8 mouse cellular contexts compared by ENCODE assay signal in the genomic region with DNA sequence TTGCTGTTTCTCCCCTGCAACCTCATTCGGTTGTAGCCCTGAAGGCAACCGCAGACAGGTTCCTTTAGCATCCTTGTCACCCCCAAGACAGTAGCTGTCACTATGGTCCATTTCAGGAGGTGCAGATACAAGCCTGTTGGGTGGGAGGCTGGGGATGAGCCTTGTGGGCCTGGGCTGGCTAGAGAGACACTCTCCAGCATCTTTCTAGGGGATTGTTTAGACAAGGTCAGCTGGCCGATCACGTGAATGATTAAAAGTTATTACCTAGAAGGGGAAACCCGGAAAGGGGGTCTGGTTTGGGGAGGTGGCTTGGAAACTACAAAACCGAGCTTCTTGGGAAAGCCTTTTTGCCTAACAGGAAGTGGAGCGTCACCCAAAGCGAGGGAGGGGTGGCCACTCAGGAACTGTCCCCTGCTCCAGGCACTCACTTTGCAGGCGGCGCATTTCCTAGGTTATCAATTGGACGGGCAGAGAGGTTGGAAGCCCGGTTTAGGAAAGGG. TPM values are rescaled to one million over a fixed set of nuclear protein-coding genes. Genes with fewer than 3 reads are reported as not detected.
A peak's percentile ranks its signal among the peaks of the same experiment; 100 is the strongest.
DNase-seq lines count a peak whose midpoint lies in the region; ATAC-seq and TF ChIP-seq lines count a peak whose summit lies in the region.

No protein-coding gene starts in this region.

- no peaks in the 10 kb centered on the region for H3K36me3 ChIP-seq in ES-Bruce4 (ENCODE audit: control insufficient read depth, insufficient read depth, low read length, poor library complexity, severe bottlenecking)
- H3K36me3 ChIP-seq in forebrain, embryonic 12.5 days (replicated peaks), result peaks cover 9% of the 10 kb centered on the region
- peaks cover 4% of the 10 kb centered on the region; the same call in 1 of the 2 replicates for H3K36me3 ChIP-seq in heart, embryonic 16.5 days (ENCODE audit: control insufficient read depth, insufficient read depth)
- no peaks in the 10 kb centered on the region for H3K36me3 ChIP-seq in liver, embryonic 15.5 days (replicated peaks)
- no peaks in the 10 kb centered on the region for H3K36me3 ChIP-seq in neural tube, embryonic 11.5 days (ENCODE audit: control insufficient read depth, insufficient read depth, low read length)

- peak; percentile 30 for DNase-seq in c-Kit-positive CD71-positive TER-119-positive erythroid progenitor cells, embryonic 14.5 days (ENCODE audit: low spot score)
- DNase-seq in kidney, postnatal 25 days, result peak; percentile 80 to 91
- DNase-seq in neural tube, embryonic 11.5 days (ENCODE audit: low spot score), result peak; percentile 79
- DNase-seq in testis, postnatal 10 days (ENCODE audit: low spot score), result peak; percentile 73

- peak overlapping the region; percentile 64 for H3K4me3 ChIP-seq in ES-Bruce4 (ENCODE audit: low read depth, low read length)
- peak overlapping the region; percentile 74 for H3K4me3 ChIP-seq in forebrain, embryonic 12.5 days (replicated peaks)
- H3K4me3 ChIP-seq in heart, embryonic 16.5 days (ENCODE audit: low read length), result peak overlapping the region; percentile 98
- peak overlapping the region; percentile 81 for H3K4me3 ChIP-seq in liver, embryonic 15.5 days (replicated peaks)
- peak overlapping the region; percentile 82 for H3K4me3 ChIP-seq in neural tube, embryonic 11.5 days (ENCODE audit: low read depth, low read length)

- TF ChIP-seq POLR2A in ES-Bruce4 (IDR thresholded peaks at IDR 0.05; ENCODE audit: insufficient read depth, low read length), result no peak

- 0 out of 2 replicates have a peak overlapping the region, but pooled peaks have one; percentile 5 for H3K27ac ChIP-seq in ES-Bruce4 (ENCODE audit: insufficient read depth, low read length)
- peak overlapping the region; percentile 86 for H3K27ac ChIP-seq in forebrain, embryonic 12.5 days
- H3K27ac ChIP-seq in heart, embryonic 16.5 days (ENCODE audit: low read length), result peak overlapping the region; percentile 86
- H3K27ac ChIP-seq in liver, embryonic 15.5 days (replicated peaks), result peak overlapping the region; percentile 76
- H3K27ac ChIP-seq in neural tube, embryonic 11.5 days (ENCODE audit: low read depth, low read length), result peak overlapping the region; percentile 72

- no peaks in the 10 kb centered on the region for H3K27me3 ChIP-seq in ES-Bruce4 (ENCODE audit: control insufficient read depth, insufficient read depth, low read length, poor library complexity, severe bottlenecking)
- no peaks in the 10 kb centered on the region for H3K27me3 ChIP-seq in forebrain, embryonic 12.5 days
- H3K27me3 ChIP-seq in heart, embryonic 16.5 days (ENCODE audit: control insufficient read depth, insufficient read depth, low read length), result no peaks in the 10 kb centered on the region
- no peaks in the 10 kb centered on the region for H3K27me3 ChIP-seq in liver, embryonic 15.5 days
- no peaks in the 10 kb centered on the region for H3K27me3 ChIP-seq in neural tube, embryonic 11.5 days (ENCODE audit: control insufficient read depth, insufficient read depth, low read length)

- no peak for TF ChIP-seq CTCF in ES-Bruce4 (IDR thresholded peaks at IDR 0.05; ENCODE audit: low read depth, low read length)

- H3K4me1 ChIP-seq in ES-Bruce4 (ENCODE audit: control insufficient read depth, insufficient read depth, low read length), result no peaks in the 10 kb centered on the region
- peaks cover 30% of the 10 kb centered on the region for H3K4me1 ChIP-seq in forebrain, embryonic 12.5 days
- H3K4me1 ChIP-seq in heart, embryonic 16.5 days (ENCODE audit: control insufficient read depth, insufficient read depth, low read length), result peaks cover 18% of the 10 kb centered on the region
- H3K4me1 ChIP-seq in liver, embryonic 15.5 days (replicated peaks), result peaks cover 18% of the 10 kb centered on the region
- peaks cover 7% of the 10 kb centered on the region; the same call in 1 of the 2 replicates for H3K4me1 ChIP-seq in neural tube, embryonic 11.5 days (ENCODE audit: control insufficient read depth, insufficient read depth, low read length)

- TF ChIP-seq EP300 in ES-Bruce4 (IDR thresholded peaks at IDR 0.05; ENCODE audit: insufficient read depth, low read depth, low read length), result no peak

- H3K9ac ChIP-seq in ES-Bruce4 (ENCODE audit: low read depth, poor library complexity, severe bottlenecking), result peak overlapping the region; percentile 19; the same call in 1 of the 2 replicates
- H3K9ac ChIP-seq in forebrain, embryonic 12.5 days, result peak overlapping the region; percentile 87
- peak overlapping the region; percentile 97 for H3K9ac ChIP-seq in heart, embryonic 16.5 days (ENCODE audit: low read length)
- H3K9ac ChIP-seq in liver, embryonic 15.5 days, result peak overlapping the region; percentile 71
- peak overlapping the region; percentile 91 for H3K9ac ChIP-seq in neural tube, embryonic 11.5 days (ENCODE audit: low read length)

- 0% methylated on average over 12 of the region's 12 CpGs for WGBS in forebrain, embryonic 12.5 days
- 0% methylated on average over 12 of the region's 12 CpGs for WGBS in heart, embryonic 16.5 days
- 0% methylated on average over 12 of the region's 12 CpGs for WGBS in liver, embryonic 15.5 days (ENCODE audit: insufficient replicate concordance)
- WGBS in neural tube, embryonic 11.5 days, result 0% methylated on average over 12 of the region's 12 CpGs

- H3K9me3 ChIP-seq in ES-Bruce4 (replicated peaks; ENCODE audit: control insufficient read depth, insufficient read depth, low read length, poor library complexity, severe bottlenecking), result no peaks in the 10 kb centered on the region
- H3K9me3 ChIP-seq in forebrain, embryonic 12.5 days, result no peaks in the 10 kb centered on the region
- H3K9me3 ChIP-seq in heart, embryonic 16.5 days (replicated peaks; ENCODE audit: control insufficient read depth, low read length), result no peaks in the 10 kb centered on the region
- H3K9me3 ChIP-seq in liver, embryonic 15.5 days (replicated peaks), result no peaks in the 10 kb centered on the region
- no peaks in the 10 kb centered on the region for H3K9me3 ChIP-seq in neural tube, embryonic 11.5 days (ENCODE audit: control insufficient read depth, low read length)

- peak; percentile 59 for ATAC-seq in forebrain, embryonic 12.5 days (ENCODE audit: low FRiP score)
- peak; percentile 32 for ATAC-seq in heart, embryonic 16.5 days (replicated peaks; ENCODE audit: extremely low read depth, insufficient read depth, low FRiP score)
- peak; percentile 33 for ATAC-seq in liver, embryonic 15.5 days (ENCODE audit: insufficient read depth)
- ATAC-seq in neural tube, embryonic 11.5 days (ENCODE audit: insufficient read depth, low FRiP score, low TSS enrichment), result peak; percentile 63

- H3K4me2 ChIP-seq in forebrain, embryonic 12.5 days, result peak overlapping the region; percentile 87
- H3K4me2 ChIP-seq in heart, embryonic 16.5 days (ENCODE audit: low read depth, low read length), result peak overlapping the region; percentile 99
- H3K4me2 ChIP-seq in liver, embryonic 15.5 days, result peak overlapping the region; percentile 96
- H3K4me2 ChIP-seq in neural tube, embryonic 11.5 days (ENCODE audit: low read depth), result peak overlapping the region; percentile 58

RNA-seq across cellular contexts. Expression of gene Extl2, which starts 0.7 kb away (rescaled TPM):
- polyA plus RNA-seq in ES-Bruce4 (2011; ENCODE audit: insufficient read depth, insufficient read length, low read depth, missing spikeins), result 11.0 and 14.1 TPM in 2 replicates
- 22.0 and 22.4 TPM in 2 replicates for polyA plus RNA-seq in forebrain, embryonic 12.5 days (2016; fragmentation: Nextera tagmentation; extraction: Ambion mirVana)
- 18.9 and 21.6 TPM in 2 replicates for polyA plus RNA-seq in heart, embryonic 16.5 days (2015; fragmentation: Nextera tagmentation; extraction: Ambion mirVana)
- polyA plus RNA-seq in liver, embryonic 15.5 days (2015; fragmentation: Nextera tagmentation; extraction: Ambion mirVana), result 3.1 and 3.8 TPM in 2 replicates
- polyA plus RNA-seq in neural tube, embryonic 11.5 days (2014; fragmentation: Nextera tagmentation; extraction: Ambion mirVana), result 26.7 and 28.9 TPM in 2 replicates

RNA-seq across cellular contexts. Expression of gene Slc30a7, which starts 0.8 kb away (rescaled TPM):
- polyA plus RNA-seq in ES-Bruce4 (2011; ENCODE audit: insufficient read depth, insufficient read length, low read depth, missing spikeins), result 23.0 and 27.7 TPM in 2 replicates
- 20.3 and 24.2 TPM in 2 replicates for polyA plus RNA-seq in forebrain, embryonic 12.5 days (2016; fragmentation: Nextera tagmentation; extraction: Ambion mirVana)
- polyA plus RNA-seq in heart, embryonic 16.5 days (2015; fragmentation: Nextera tagmentation; extraction: Ambion mirVana), result 18.0 and 18.9 TPM in 2 replicates
- 11.3 and 11.4 TPM in 2 replicates for polyA plus RNA-seq in liver, embryonic 15.5 days (2015; fragmentation: Nextera tagmentation; extraction: Ambion mirVana)
- 31.8 and 32.9 TPM in 2 replicates for polyA plus RNA-seq in neural tube, embryonic 11.5 days (2014; fragmentation: Nextera tagmentation; extraction: Ambion mirVana)

Comparison
In these comparisons a context has a peak if more than half of its experiments do, and no peak if none do; other contexts are left out.
1. Peak in every context shown above with its lines: DNase-seq, ATAC-seq, H3K4me3 ChIP-seq and H3K27ac ChIP-seq.
2. H3K27ac ChIP-seq: peak in every context shown above with its lines; median percentile 86 in forebrain, embryonic 12.5 days; 86 in heart, embryonic 16.5 days; 76 in liver, embryonic 15.5 days; 72 in neural tube, embryonic 11.5 days; 5 in ES-Bruce4.
3. H3K9ac ChIP-seq: peak in every context shown above with its lines; median percentile 97 in heart, embryonic 16.5 days; 91 in neural tube, embryonic 11.5 days; 87 in forebrain, embryonic 12.5 days; 71 in liver, embryonic 15.5 days; 19 in ES-Bruce4.
4. DNase-seq: peak in every context shown above with its lines; median percentile 86 in kidney, postnatal 25 days; 79 in neural tube, embryonic 11.5 days; 73 in testis, postnatal 10 days; 30 in c-Kit-positive CD71-positive TER-119-positive erythroid progenitor cells, embryonic 14.5 days.